Mouse (Mus musculus): ENCODE results near the gene Serpinh1.

- no peak for TF ChIP-seq CTCF (IDR thresholded peaks at IDR 0.05; ENCODE audit: low read depth)
- TF ChIP-seq EP300 (IDR thresholded peaks at IDR 0.05; ENCODE audit: low read depth) = no peak
Observed at GRCm38 (mm10) chr7:99402477-99402876, 49.4 kb upstream of the Serpinh1 start.
